Mouse (Mus musculus): ENCODE measurements around the gene Runx2. TPM values are rescaled to one million over a fixed set of nuclear protein-coding genes. Genes with fewer than 3 reads are reported as not detected.

Runx2 gene
- polyA plus RNA-seq, 1 experiment from 2014 or later, result 0.89 TPM

DNA sequence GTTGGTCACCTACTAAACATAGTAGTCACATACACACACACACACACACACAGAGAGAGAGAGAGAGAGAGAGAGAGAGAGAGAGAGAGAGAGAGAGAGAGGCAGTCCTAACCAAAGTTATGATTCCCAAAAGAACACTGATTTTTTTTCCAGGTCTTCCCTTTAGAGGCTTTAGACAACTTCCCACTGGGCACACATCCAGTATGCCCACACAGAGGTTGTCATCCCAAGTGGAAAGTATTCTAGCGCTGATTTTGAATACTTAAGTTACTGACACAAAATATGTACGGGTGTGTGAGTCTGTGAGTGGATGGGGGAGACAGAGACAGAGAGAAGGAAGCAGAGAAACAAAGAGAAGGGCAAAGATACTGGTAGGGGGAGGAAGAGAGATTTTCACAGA, 265.0 kb downstream of the Runx2 start:
- no peaks in the 10 kb centered on the region for H3K4me1 ChIP-seq (ENCODE audit: control insufficient read depth, insufficient read depth, low read length)
- 0 out of 2 replicates have a peak, but pooled peaks cover 9% of the 10 kb centered on the region for H3K27me3 ChIP-seq (ENCODE audit: control insufficient read depth, insufficient read depth, low read length)
- ATAC-seq (ENCODE audit: insufficient read depth, low FRiP score), result no peak
- H3K36me3 ChIP-seq (ENCODE audit: control insufficient read depth, insufficient read depth, low read length), result no peaks in the 10 kb centered on the region
- no peak overlapping the region for H3K4me2 ChIP-seq (ENCODE audit: low read depth, low read length)
- H3K4me3 ChIP-seq (replicated peaks; ENCODE audit: low read length), result no peak overlapping the region
- no peak overlapping the region for H3K9ac ChIP-seq (ENCODE audit: low read length)
- H3K9me3 ChIP-seq (replicated peaks; ENCODE audit: control insufficient read depth, low read length), result no peaks in the 10 kb centered on the region
- 68% methylated on average over 2 of the region's 2 CpGs for WGBS
- H3K27ac ChIP-seq (ENCODE audit: low read length), result no peak overlapping the region

DNA sequence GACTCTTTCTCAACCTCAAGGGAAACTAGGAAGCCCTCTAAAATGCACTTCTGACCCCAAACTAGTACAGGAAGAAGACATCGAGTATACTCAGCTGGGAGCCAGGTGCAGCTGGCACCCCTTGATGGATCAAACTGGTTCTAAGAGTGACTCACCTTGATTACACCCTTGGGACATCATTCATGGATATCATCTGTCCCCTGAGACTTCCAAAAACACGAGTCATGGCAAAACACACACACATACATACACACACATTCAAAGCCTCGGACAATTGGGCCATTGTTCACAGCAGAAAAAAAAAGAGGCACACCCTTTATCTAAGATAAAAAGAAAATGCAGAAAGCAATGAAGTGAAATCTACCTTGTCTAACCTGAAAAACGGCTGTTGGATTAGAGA, 266.7 kb downstream of the Runx2 start:
- whole genome bisulfite sequencing, result 55% methylated on average over 4 of the region's 4 CpGs
- Histone ChIP-seq H3K4me1 (ENCODE audit: control insufficient read depth, insufficient read depth, low read length) (no peaks in the 10 kb centered on the region), H3K27me3 (ENCODE audit: control insufficient read depth, insufficient read depth, low read length) (0 out of 2 replicates have a peak, but pooled peaks cover 9% of the 10 kb centered on the region), H3K4me3 (replicated peaks; ENCODE audit: low read length) (no peak overlapping the region), H3K27ac (ENCODE audit: low read length) (no peak overlapping the region; the same call in 1 of the 2 replicates), H3K4me2 (ENCODE audit: low read depth, low read length) (no peak overlapping the region), H3K9ac (ENCODE audit: low read length) (no peak overlapping the region), H3K9me3 (replicated peaks; ENCODE audit: control insufficient read depth, low read length) (no peaks in the 10 kb centered on the region), H3K36me3 (ENCODE audit: control insufficient read depth, insufficient read depth, low read length) (no peaks in the 10 kb centered on the region)
- peak; percentile 64; the same call in 1 of the 2 replicates for ATAC-seq (ENCODE audit: insufficient read depth, low FRiP score)

DNA sequence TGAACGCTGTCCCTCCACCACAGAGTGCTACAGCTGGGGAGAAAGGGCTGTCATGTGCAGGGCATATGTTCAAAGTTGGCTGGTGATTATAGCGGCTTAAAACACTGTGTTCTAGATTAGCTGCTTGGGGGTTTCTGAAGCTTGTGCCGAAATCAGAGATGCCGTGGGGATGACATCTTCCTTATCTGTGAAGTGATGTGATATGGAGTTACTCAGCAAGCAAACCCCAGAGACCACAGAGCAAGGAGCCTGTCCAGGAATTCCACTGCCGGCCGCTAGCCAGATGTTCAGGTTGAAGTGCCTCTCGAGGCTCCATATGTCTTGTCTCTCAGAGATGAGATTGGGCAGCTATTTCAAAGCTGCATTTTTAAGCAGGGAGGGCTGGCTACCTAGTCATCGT, 267.8 kb downstream of the Runx2 start:
- H3K9me3 ChIP-seq (replicated peaks; ENCODE audit: control insufficient read depth, low read length), result no peaks in the 10 kb centered on the region
- no peak overlapping the region for H3K9ac ChIP-seq (ENCODE audit: low read length)
- H3K36me3 ChIP-seq (ENCODE audit: control insufficient read depth, insufficient read depth, low read length), result no peaks in the 10 kb centered on the region
- H3K4me1 ChIP-seq (ENCODE audit: control insufficient read depth, insufficient read depth, low read length), result no peaks in the 10 kb centered on the region
- H3K4me3 ChIP-seq (replicated peaks; ENCODE audit: low read length), result no peak overlapping the region
- 0 out of 2 replicates have a peak, but pooled peaks cover 9% of the 10 kb centered on the region for H3K27me3 ChIP-seq (ENCODE audit: control insufficient read depth, insufficient read depth, low read length)
- H3K4me2 ChIP-seq (ENCODE audit: low read depth, low read length), result no peak overlapping the region
- no peak overlapping the region for H3K27ac ChIP-seq (ENCODE audit: low read length)
- WGBS, result 43% methylated on average over 8 of the region's 8 CpGs
- no peak for ATAC-seq (ENCODE audit: insufficient read depth, low FRiP score)

DNA sequence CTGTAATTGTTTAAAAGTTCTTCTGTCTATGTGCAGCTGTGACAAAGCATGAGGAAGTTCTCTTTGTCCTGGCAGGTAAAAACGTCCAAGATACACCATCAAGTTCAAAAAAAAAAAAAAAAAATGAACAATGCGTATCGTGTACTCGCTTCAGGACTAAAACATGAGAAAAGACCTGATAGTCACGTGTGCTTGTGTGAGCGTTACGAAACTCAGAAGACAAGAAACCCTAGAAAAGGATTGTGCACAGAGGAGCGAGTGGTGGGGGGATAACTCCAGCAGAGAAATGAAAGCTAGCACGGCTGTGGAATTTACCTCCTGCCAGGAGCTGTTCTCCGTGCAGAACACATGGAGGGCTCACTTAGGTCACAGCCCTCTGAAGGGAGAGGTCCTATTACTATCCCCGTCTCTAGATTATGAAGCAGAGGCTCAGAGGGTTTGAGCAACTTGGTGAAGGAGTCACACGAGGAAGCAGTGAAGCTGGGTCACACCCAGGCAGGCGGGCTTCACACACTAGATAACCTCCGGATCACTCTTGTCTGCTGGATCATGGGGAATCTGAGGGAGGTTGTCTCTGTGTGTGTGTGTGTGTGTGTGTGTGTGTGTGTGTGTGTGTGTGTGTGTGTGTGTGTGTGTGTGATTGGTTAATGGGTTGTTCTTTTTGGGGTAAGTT, 269.3 kb downstream of the Runx2 start:
- no peak overlapping the region for H3K4me3 ChIP-seq (replicated peaks; ENCODE audit: low read length)
- H3K27me3 ChIP-seq (ENCODE audit: control insufficient read depth, insufficient read depth, low read length), result 0 out of 2 replicates have a peak, but pooled peaks cover 9% of the 10 kb centered on the region
- H3K4me1 ChIP-seq (ENCODE audit: control insufficient read depth, insufficient read depth, low read length), result no peaks in the 10 kb centered on the region
- WGBS, result 46% methylated on average over 14 of the region's 14 CpGs
- H3K36me3 ChIP-seq (ENCODE audit: control insufficient read depth, insufficient read depth, low read length), result no peaks in the 10 kb centered on the region
- H3K4me2 ChIP-seq (ENCODE audit: low read depth, low read length), result peak overlapping the region; percentile 9; the same call in 1 of the 2 replicates
- H3K27ac ChIP-seq (ENCODE audit: low read length), result peak overlapping the region; percentile 55; the same call in 1 of the 2 replicates
- no peak overlapping the region for H3K9ac ChIP-seq (ENCODE audit: low read length)
- peak; percentile 57; the same call in 1 of the 2 replicates for ATAC-seq (ENCODE audit: insufficient read depth, low FRiP score)
- H3K9me3 ChIP-seq (replicated peaks; ENCODE audit: control insufficient read depth, low read length), result no peaks in the 10 kb centered on the region

DNA sequence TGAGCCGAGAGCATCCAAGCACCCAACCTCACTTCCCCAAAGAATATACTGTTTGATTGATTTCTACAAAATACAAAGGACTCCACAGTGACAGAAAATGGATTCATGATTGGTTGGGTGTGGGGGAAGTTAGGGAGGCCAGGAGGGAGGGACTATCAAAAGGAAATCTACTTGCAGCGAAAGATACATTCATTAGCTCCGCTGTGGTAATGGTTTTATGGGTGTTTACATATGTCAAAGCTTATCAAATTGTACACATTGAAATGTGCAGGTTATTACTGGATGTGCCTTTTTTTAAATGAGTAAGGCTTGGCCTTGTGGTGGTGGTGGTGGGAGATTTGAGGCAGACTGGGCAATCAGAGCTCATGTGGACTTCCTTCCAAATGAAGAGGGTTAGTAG, 271.9 kb downstream of the Runx2 start:
- peak; percentile 53 for ATAC-seq (ENCODE audit: insufficient read depth, low FRiP score)
- WGBS, result 64% methylated on average over 3 of the region's 3 CpGs
- Histone ChIP-seq H3K4me2 (ENCODE audit: low read depth, low read length) (no peak overlapping the region), H3K27ac (ENCODE audit: low read length) (no peak overlapping the region), H3K36me3 (ENCODE audit: control insufficient read depth, insufficient read depth, low read length) (no peaks in the 10 kb centered on the region), H3K27me3 (ENCODE audit: control insufficient read depth, insufficient read depth, low read length) (0 out of 2 replicates have a peak, but pooled peaks cover 9% of the 10 kb centered on the region), H3K4me1 (ENCODE audit: control insufficient read depth, insufficient read depth, low read length) (no peaks in the 10 kb centered on the region), H3K9me3 (replicated peaks; ENCODE audit: control insufficient read depth, low read length) (no peaks in the 10 kb centered on the region), H3K4me3 (replicated peaks; ENCODE audit: low read length) (no peak overlapping the region), H3K9ac (ENCODE audit: low read length) (no peak overlapping the region)

DNA sequence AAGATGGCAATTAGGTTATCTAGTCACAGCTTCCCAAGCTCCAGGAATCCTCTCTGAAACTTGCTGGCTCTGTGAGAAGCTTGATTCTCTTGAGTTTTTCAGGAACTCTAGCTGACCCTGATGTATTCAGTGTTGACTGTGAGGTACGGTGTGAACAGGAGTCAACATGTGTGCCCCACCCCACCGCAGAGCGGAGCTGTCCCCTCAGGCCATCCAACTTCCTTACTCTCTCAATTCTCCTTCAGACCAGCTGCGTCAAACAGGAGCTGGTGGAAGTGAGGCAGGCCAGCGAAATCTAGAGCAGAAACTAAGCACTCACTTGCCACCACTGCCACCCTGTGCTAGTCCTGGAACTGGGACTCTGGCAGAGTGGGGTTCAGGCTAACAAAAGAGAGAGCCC, 273.9 kb downstream of the Runx2 start:
- no peak overlapping the region for H3K4me2 ChIP-seq (ENCODE audit: low read depth, low read length)
- no peak overlapping the region for H3K9ac ChIP-seq (ENCODE audit: low read length)
- H3K36me3 ChIP-seq (ENCODE audit: control insufficient read depth, insufficient read depth, low read length), result no peaks in the 10 kb centered on the region
- no peaks in the 10 kb centered on the region for H3K4me1 ChIP-seq (ENCODE audit: control insufficient read depth, insufficient read depth, low read length)
- H3K9me3 ChIP-seq (replicated peaks; ENCODE audit: control insufficient read depth, low read length), result no peaks in the 10 kb centered on the region
- 0 out of 2 replicates have a peak overlapping the region, but pooled peaks have one; percentile 3 for H3K27ac ChIP-seq (ENCODE audit: low read length)
- H3K4me3 ChIP-seq (replicated peaks; ENCODE audit: low read length), result no peak overlapping the region
- ATAC-seq (ENCODE audit: insufficient read depth, low FRiP score), result no peak
- H3K27me3 ChIP-seq (ENCODE audit: control insufficient read depth, insufficient read depth, low read length), result no peaks in the 10 kb centered on the region
- WGBS, result 38% methylated on average over 5 of the region's 5 CpGs

DNA sequence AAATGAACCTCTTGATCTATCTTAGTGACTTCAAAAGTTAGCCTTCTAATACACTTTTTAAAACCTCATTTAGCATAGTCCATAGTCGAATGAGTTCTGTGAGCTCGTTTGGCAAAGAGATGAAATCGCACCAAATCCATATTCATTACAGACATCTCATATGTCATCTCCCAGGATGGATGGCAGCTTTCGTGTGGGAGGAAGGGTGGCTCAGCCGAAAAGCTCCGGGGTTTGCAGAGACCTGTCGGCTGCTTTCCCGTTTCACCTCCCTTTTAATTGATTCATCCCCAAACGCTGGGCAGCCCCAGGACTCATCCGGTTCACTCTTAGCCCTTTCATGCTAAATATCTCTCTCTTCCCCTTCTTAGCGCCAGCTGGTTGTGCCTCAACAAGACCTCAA, 275.7 kb downstream of the Runx2 start:
- H3K27ac ChIP-seq (ENCODE audit: low read length), result no peak overlapping the region
- 51% methylated on average over 11 of the region's 11 CpGs for WGBS
- H3K4me2 ChIP-seq (ENCODE audit: low read depth, low read length), result no peak overlapping the region
- no peaks in the 10 kb centered on the region for H3K36me3 ChIP-seq (ENCODE audit: control insufficient read depth, insufficient read depth, low read length)
- ATAC-seq (ENCODE audit: insufficient read depth, low FRiP score), result no peak
- no peaks in the 10 kb centered on the region for H3K9me3 ChIP-seq (replicated peaks; ENCODE audit: control insufficient read depth, low read length)
- no peaks in the 10 kb centered on the region for H3K27me3 ChIP-seq (ENCODE audit: control insufficient read depth, insufficient read depth, low read length)
- no peak overlapping the region for H3K9ac ChIP-seq (ENCODE audit: low read length)
- H3K4me3 ChIP-seq (replicated peaks; ENCODE audit: low read length), result no peak overlapping the region
- H3K4me1 ChIP-seq (ENCODE audit: control insufficient read depth, insufficient read depth, low read length), result no peaks in the 10 kb centered on the region

DNA sequence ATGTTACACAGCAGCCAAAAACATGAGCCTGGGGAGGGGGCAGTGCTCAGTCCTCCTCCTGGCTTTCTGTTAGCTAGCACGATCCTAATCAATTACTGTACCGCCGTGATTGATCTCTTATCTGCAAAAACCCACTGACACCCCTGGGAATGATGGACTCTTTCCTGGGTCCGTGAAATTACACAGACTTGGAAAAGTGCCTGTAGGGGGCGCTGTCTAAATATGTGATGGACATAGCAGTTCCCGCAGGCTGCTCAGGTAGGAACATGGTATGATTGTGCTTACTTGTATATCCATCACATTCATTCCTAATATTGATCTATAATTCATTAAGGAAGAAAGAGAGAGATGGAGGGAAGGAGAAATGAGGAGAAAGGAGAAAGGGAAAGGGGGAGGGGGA, 284.6 kb downstream of the Runx2 start:
- Histone ChIP-seq H3K9ac (ENCODE audit: low read length) (no peak overlapping the region), H3K4me3 (replicated peaks; ENCODE audit: low read length) (no peak overlapping the region), H3K27ac (ENCODE audit: low read length) (no peak overlapping the region), H3K9me3 (replicated peaks; ENCODE audit: control insufficient read depth, low read length) (no peaks in the 10 kb centered on the region; the same call in 1 of the 2 replicates), H3K36me3 (ENCODE audit: control insufficient read depth, insufficient read depth, low read length) (no peaks in the 10 kb centered on the region), H3K4me1 (ENCODE audit: control insufficient read depth, insufficient read depth, low read length) (no peaks in the 10 kb centered on the region), H3K27me3 (ENCODE audit: control insufficient read depth, insufficient read depth, low read length) (no peaks in the 10 kb centered on the region), H3K4me2 (ENCODE audit: low read depth, low read length) (no peak overlapping the region)
- ATAC-seq (ENCODE audit: insufficient read depth, low FRiP score), result no peak
- 73% methylated on average over 6 of the region's 6 CpGs for WGBS

DNA sequence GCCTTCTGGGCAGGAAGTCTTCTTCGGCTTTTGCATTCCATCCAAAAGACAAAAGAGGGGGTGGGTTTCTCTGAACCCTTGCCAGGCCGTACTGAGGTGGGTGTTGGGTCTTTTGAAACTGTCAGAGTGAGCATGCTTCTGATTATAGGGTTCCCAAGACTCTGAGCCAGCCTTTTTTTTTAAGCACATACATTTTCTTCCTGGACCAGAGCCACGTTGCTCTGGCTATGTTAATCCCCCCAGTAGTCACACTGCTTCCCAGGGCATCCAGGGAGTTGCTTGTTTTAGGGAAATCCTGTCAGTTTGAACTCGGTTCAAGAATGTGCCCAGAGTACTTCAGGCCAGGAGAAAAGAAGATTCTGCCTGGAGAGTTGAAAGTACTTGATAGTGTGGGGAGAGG, 286.0 kb downstream of the Runx2 start:
- no peak overlapping the region for H3K9ac ChIP-seq (ENCODE audit: low read length)
- H3K4me1 ChIP-seq (ENCODE audit: control insufficient read depth, insufficient read depth, low read length), result no peaks in the 10 kb centered on the region
- WGBS, result 34% methylated on average over 4 of the region's 4 CpGs

More for the DNA sequence above, 286.0 kb downstream of the Runx2 start:
- Histone ChIP-seq H3K27me3 (ENCODE audit: control insufficient read depth, insufficient read depth, low read length) (no peaks in the 10 kb centered on the region), H3K4me3 (replicated peaks; ENCODE audit: low read length) (no peak overlapping the region), H3K27ac (ENCODE audit: low read length) (no peak overlapping the region), H3K9me3 (replicated peaks; ENCODE audit: control insufficient read depth, low read length) (no peaks in the 10 kb centered on the region; the same call in 1 of the 2 replicates), H3K4me2 (ENCODE audit: low read depth, low read length) (no peak overlapping the region), H3K36me3 (ENCODE audit: control insufficient read depth, insufficient read depth, low read length) (no peaks in the 10 kb centered on the region)
- ATAC-seq (ENCODE audit: insufficient read depth, low FRiP score), result no peak
